Mouse (Mus musculus) heart, postnatal 0 days (tissue): ENCODE measurements around the gene Ncor2. TPM values are rescaled to one million over a fixed set of nuclear protein-coding genes. Genes with fewer than 3 reads are reported as not detected.

ENCODE experiments used
- ATAC-seq: fragments of 200-750 bp; cut with Nextera tagmentation; 2 replicates; pipeline ENCODE4 v1.8.0; 2017; ENCODE audit warnings: low read depth, moderate number of reproducible peaks, moderate library complexity; ENCODE audit not compliant: insufficient read depth
- DNase-seq: peaks from one replicate; pipeline ENCODE4 v3.0.0-alpha.2; 2016; ENCODE audit warnings: low spot score
- H3K27ac ChIP-seq: fragments of 300-500 bp; sonication (generic); 2 replicates; pipeline ENCODE4 v1.5.1; 2014; ENCODE audit warnings: low read depth, mild to moderate bottlenecking
- H3K27me3 ChIP-seq: fragments of 300-500 bp; sonication (generic); 2 replicates; pipeline ENCODE4 v1.6.1; 2014; ENCODE audit warnings: low read length, mixed read lengths; ENCODE audit not compliant: control insufficient read depth, insufficient read depth
- H3K36me3 ChIP-seq: fragments of 300-500 bp; sonication (generic); replicated peaks from 2 replicates; pipeline ENCODE4 v1.6.1; 2014; ENCODE audit warnings: low read length, mixed read lengths; ENCODE audit not compliant: control insufficient read depth, insufficient read depth
- H3K4me1 ChIP-seq: fragments of 300-500 bp; sonication (generic); 2 replicates; pipeline ENCODE4 v1.6.1; 2014; ENCODE audit warnings: antibody characterized with exemption; ENCODE audit not compliant: control insufficient read depth, insufficient read depth
- H3K4me2 ChIP-seq: fragments of 300-500 bp; sonication (generic); 2 replicates; pipeline ENCODE4 v1.6.1; 2014; ENCODE audit warnings: low read depth, mild to moderate bottlenecking, low read length, moderate library complexity
- H3K4me3 ChIP-seq: fragments of 300-500 bp; sonication (generic); 2 replicates; pipeline ENCODE4 v1.5.1; 2014; ENCODE audit warnings: low read depth, low read length
- H3K9ac ChIP-seq: fragments of 300-500 bp; sonication (generic); replicated peaks from 2 replicates; pipeline ENCODE4 v1.6.1; 2014; ENCODE audit warnings: low read depth, low read length, mixed read lengths
- H3K9me3 ChIP-seq: fragments of 300-500 bp; sonication (generic); replicated peaks from 2 replicates; pipeline ENCODE4 v1.6.1; 2016; ENCODE audit warnings: low read length; ENCODE audit not compliant: control insufficient read depth
- CTCF ChIP-seq: IDR thresholded peaks from 2 replicates; pipeline ENCODE4 v1.5.1; 2016; ENCODE audit warnings: antibody characterized with exemption, control low read depth, low read depth
- EP300 ChIP-seq: IDR thresholded peaks from 2 replicates; pipeline ENCODE4 v1.6.1; 2016; ENCODE audit warnings: antibody characterized with exemption, low read depth
- WGBS: fragments of 180-500 bp; shearing (Covaris S2); extraction: QIAGEN DNeasy Blood & Tissue Kit; methylation state at CpG from one replicate; pipeline ENCODE4 v1.1.7; 2014; 5-methylcytosine and 5-hydroxymethylcytosine counted together
- polyA plus RNA-seq: library from polyadenylated mRNA; unstranded; fragments of >200 nt; fragmentation: Nextera tagmentation; extraction: Ambion mirVana; gene quantifications from 2 replicates; pipeline ENCODE4 v1.2.1, GENCODE M21; 2015
- total RNA-seq: library from RNA; depleted of rRNA; stranded (reverse); fragments of >200 nt; gene quantifications from 2 replicates; pipeline ENCODE4 v1.2.3, GENCODE M21; 2014; ENCODE audit warnings: low replicate concordance

Gene Ncor2
- total and polyA plus RNA-seq, 2 experiments from 2014 or later = 15.5 to 73.8 TPM

DNA sequence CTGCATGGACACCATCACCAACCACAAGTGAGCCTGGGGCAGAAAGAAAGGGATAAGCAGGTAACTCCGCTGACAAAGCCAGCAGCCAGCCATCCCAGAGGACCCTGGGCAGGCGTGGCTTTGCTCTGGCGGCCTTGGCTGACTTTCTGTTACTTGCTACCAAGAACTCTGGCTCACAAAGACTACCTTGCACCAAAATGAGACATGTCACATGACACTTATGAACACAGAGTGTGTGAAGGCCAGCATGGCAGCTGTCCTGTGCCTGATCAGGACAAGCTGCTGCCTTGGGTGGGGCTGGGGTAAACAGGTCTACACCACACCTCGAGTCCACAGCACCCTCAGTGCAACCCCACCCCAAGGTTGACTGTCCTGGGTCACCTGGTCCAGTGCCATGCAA is 51.6 kb downstream of the Ncor2 start:
- Histone ChIP-seq H3K27me3 (no peaks in the 10 kb centered on the region), H3K27ac (no peak overlapping the region), H3K36me3 (peaks cover 13% of the 10 kb centered on the region; the same call in 1 of the 2 replicates), H3K4me2 (no peak overlapping the region), H3K9me3 (no peaks in the 10 kb centered on the region), H3K4me3 (no peak overlapping the region), H3K4me1 (peaks cover 50% of the 10 kb centered on the region), H3K9ac (no peak overlapping the region)
- no peak for TF ChIP-seq EP300
- TF ChIP-seq CTCF = no peak
- WGBS = 79% methylated on average over 4 of the region's 4 CpGs
- ATAC-seq = no peak
- DNase-seq = no peak

DNA sequence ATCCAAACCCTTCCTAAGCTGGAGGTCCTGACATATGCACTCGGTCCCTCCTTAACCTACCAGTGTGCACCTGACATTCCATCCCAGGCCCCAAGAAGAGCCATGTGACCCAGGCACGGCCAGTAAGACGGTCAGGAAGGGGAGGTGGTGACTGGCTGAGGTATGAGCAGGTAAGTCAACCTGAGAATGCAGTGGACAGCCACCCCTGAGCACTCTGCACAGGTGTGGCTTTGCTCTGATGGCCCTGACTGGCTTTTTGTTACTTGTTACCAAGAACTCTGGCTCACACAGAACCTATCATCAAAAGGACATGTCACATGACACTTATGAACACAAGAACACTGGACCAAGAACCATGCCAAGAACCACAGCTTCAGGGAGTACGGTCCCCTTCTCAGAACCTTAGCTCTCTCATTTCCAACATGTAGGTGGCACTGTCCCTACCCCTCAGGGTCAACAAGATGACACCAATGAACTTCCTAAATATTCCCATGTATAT is 53.0 kb downstream of the Ncor2 start:
- ATAC-seq = no peak
- peaks cover 18% of the 10 kb centered on the region; the same call in 1 of the 2 replicates for H3K36me3 ChIP-seq
- H3K9me3 ChIP-seq = no peaks in the 10 kb centered on the region
- 79% methylated on average over 4 of the region's 4 CpGs for WGBS
- H3K4me1 ChIP-seq = peaks cover 50% of the 10 kb centered on the region
- H3K9ac ChIP-seq = no peak overlapping the region
- DNase-seq = no peak
- TF ChIP-seq EP300 (no peak), CTCF (no peak)
- H3K4me2 ChIP-seq = no peak overlapping the region
- H3K27me3 ChIP-seq = no peaks in the 10 kb centered on the region
- no peak overlapping the region for H3K27ac ChIP-seq
- no peak overlapping the region for H3K4me3 ChIP-seq

DNA sequence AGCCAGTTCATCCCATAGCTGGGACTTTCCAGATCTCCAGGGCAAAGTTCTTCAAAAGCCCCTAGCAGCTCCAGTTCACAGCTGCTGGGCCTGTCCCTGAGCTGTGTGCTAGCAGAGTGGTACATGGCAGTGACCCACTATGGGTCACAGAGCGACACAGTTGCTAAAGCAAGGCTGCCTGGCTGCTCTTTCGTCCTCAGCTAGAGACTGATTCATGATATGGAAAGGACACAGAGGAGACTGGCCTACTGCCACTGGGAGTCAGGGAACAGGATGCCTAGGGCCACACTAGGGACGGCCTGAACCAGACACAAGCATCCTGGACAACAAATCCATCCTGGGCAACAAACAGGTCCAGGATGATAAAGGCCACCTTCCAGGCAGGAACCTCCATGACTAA is 53.8 kb downstream of the Ncor2 start:
- DNase-seq (no peak), ATAC-seq (no peak)
- Histone ChIP-seq H3K4me3 (no peak overlapping the region), H3K4me1 (peaks cover 46% of the 10 kb centered on the region), H3K9ac (no peak overlapping the region), H3K9me3 (no peaks in the 10 kb centered on the region), H3K27ac (peak overlapping the region; percentile 41), H3K4me2 (no peak overlapping the region), H3K27me3 (no peaks in the 10 kb centered on the region), H3K36me3 (peaks cover 18% of the 10 kb centered on the region; the same call in 1 of the 2 replicates)
- no peak for TF ChIP-seq EP300
- no peak for TF ChIP-seq CTCF
- WGBS = 20% methylated on average over 3 of the region's 3 CpGs

DNA sequence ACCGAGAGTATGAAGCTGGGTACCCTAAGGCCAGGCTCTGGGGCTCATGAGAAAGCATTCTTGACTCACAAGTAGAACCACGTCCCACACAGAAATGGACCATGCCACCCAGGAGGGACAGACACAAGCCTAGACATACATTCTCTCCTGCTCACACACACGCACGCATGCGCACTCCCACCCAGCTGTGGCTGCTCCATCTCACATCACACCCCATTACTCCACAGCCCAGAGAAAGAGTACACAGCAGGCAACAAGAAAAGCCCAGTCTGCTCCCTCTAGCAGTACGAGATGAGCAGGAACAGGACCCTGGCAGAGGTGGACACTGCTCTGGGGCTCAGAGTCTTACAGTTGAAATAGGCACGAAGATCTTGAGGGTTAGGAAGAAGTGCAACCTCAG is 55.0 kb downstream of the Ncor2 start:
- DNase-seq (no peak), ATAC-seq (no peak)
- Histone ChIP-seq H3K4me3 (no peak overlapping the region), H3K9ac (no peak overlapping the region), H3K4me2 (no peak overlapping the region), H3K27me3 (no peaks in the 10 kb centered on the region), H3K36me3 (peaks cover 23% of the 10 kb centered on the region), H3K9me3 (no peaks in the 10 kb centered on the region), H3K4me1 (peaks cover 34% of the 10 kb centered on the region), H3K27ac (no peak overlapping the region)
- WGBS = 85% methylated on average over 7 of the region's 7 CpGs
- no peak for TF ChIP-seq CTCF

DNA sequence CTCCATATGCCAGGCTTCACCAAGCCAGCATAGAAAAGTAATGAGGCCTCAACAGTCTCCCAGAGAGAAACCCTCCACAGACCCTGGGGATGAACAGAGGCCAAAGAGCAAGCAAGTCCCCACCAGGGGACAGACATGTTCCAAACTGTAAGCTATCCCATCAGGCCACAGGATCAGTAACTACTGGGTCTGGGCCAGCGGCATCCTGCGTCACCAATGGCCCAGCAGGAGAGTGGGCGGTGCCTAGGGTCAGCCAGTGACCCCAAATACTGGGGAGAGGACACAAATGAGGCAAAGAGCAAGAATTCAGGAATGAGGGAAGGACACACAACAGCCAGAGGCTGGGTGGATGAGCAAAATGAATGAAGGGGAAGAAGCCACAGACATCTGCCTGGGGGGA is 55.8 kb downstream of the Ncor2 start:
- H3K27ac ChIP-seq = no peak overlapping the region
- WGBS = 76% methylated on average over 3 of the region's 3 CpGs
- DNase-seq (no peak), ATAC-seq (no peak)
- H3K9me3 ChIP-seq = no peaks in the 10 kb centered on the region
- H3K36me3 ChIP-seq = peaks cover 30% of the 10 kb centered on the region
- H3K9ac ChIP-seq = no peak overlapping the region
- no peak overlapping the region for H3K4me3 ChIP-seq
- TF ChIP-seq EP300 (no peak), CTCF (peak; percentile 19; the same call in 1 of the 2 replicates)
- H3K27me3 ChIP-seq = no peaks in the 10 kb centered on the region
- peaks cover 27% of the 10 kb centered on the region for H3K4me1 ChIP-seq
- no peak overlapping the region for H3K4me2 ChIP-seq

DNA sequence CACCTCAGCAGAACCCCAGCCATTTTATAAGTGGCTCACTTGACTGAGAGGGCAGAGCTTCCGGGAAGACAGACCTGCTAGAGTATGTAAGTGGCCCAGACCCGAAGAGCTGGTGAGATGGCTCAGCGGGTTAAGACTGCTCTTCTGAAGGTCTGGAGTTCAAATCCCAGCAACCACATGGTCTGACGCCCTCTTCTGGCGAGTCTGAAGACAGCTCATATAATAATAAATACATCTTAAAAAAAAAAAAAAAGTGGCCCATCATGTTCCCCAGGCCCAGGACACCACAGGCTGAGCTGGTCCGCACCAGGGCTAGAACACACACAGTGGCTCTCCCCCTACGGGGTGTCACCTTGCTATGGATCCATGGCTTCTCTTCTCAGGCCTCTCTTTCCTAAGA is 56.5 kb downstream of the Ncor2 start:
- WGBS = 72% methylated on average over 7 of the region's 7 CpGs
- Histone ChIP-seq H3K4me3 (no peak overlapping the region), H3K27ac (no peak overlapping the region), H3K9ac (no peak overlapping the region), H3K4me1 (peaks cover 21% of the 10 kb centered on the region), H3K9me3 (no peaks in the 10 kb centered on the region), H3K36me3 (peaks cover 36% of the 10 kb centered on the region), H3K27me3 (no peaks in the 10 kb centered on the region), H3K4me2 (no peak overlapping the region)
- ATAC-seq (no peak), DNase-seq (no peak)
- TF ChIP-seq EP300 (no peak), CTCF (no peak)
